Mouse (Mus musculus): ENCODE measurements around the gene Nmbr.

Gene Nmbr

DNA sequence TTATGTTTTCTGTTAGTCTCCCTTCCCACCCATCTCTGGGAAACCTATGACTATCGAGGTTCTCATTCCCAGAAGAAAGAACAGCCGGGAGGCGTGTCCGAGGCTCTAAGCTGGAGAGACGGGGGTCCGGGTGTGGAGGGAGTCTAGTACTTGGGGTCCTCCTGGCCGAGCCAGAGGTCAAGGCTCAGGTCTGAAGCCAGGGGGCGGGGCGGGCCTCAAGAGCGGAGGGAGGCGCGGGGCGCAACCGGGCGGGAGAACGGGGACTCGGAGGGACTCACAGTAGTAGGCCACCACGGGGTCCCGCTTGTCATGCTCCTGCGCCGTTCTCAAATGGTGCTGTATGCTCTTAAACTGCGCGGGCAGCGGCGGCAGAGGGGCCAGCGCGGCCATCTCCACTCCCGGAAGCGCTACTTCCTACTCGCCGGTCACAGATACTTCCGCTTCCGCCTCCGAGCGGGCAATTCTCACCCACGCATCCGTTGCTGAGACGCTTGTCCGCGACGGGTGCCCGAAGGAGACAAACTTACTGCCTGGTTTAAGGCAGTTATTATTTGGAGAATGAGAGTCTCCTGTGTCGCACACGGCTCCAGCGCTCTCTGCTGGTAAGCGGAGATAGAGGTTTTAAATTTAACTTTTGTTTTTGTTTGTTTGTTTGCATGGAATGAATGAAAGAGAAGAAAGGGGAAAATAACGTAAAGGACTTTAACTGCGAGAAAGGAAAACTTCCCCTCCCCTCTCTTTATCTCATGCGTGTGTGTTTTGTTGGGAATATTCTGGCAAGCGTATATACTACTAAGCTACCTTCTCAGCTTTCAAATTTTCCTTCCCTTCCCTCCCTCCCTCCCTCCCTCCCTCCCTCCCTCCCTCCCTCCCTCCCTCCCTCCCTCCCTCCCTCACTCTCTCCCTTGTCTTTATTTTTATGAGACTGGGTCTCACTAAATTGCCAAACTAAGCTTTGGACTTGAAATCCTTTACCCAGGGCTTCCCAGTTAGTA is at the start of gene Nmbr, which contains the start of gene Vta1:
Nmbr (plus strand) TSS at position 520 of the 995 bp plus-strand sequence.
Vta1 (minus strand) TSS at position 489 of the 995 bp plus-strand sequence.
- peak; percentile 97 for DNase-seq (ENCODE audit: low read depth, low spot score)

GRCm38 (mm10) chr10:14660875-14661274 is 44.5 kb upstream of the Nmbr start:
- DNase-seq (ENCODE audit: low read depth, low spot score), result no peak

DNA sequence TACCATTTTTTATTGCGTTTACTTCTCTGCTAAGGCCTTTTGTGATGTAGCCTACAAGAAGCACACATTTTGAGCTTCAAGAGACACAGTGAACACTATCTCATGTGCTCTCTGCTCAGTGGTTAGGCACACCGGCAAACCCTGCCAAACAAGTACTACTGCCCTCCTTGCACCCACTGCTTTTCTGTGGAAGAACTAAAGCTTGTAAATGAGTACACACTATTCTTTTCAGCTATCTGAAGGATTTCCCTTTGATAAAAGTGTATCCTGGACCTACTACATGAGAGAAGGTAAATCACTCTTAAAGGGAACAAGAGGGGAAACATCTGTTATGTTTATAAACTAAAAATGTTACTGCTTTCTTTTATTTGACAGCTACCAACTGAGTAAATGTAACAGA is 39.2 kb upstream of the Nmbr start:
- DNase-seq (ENCODE audit: low read depth, low spot score), result no peak

GRCm38 (mm10) chr10:14685663-14686062 is 19.7 kb upstream of the Nmbr start:
- DNase-seq (ENCODE audit: low read depth, low spot score), result no peak

DNA sequence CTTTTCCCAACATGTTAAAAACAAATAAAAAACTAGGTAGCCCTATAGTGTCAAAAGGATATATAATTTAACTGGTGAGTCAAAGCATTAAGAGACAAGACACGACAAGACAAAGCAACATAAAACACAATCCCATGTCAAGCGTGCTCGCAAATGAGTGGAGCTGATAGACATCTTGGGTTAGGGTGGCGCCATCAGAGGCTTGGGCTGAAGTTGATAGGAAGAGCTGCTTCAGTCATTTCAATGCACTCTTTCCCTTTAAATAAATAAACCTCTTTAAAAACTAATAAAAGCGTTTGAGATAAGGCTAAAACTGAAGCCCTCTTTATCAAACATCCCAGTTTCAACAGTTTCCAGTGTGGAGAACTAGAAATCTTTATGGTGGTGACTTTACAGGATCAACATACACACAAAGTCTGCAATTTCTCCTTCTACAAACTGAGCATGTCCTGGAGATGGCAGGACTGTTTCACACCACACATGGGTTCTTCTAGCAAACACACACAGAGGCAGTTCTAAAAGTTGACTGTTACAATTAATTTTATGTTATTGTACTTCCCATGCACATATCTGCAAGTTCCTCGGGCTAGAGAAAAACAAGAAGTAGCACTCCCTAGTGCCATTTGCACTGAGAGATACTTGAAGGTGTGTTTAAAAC is 16.5 kb upstream of the Nmbr start:
- DNase-seq (ENCODE audit: low read depth, low spot score), result no peak

- no peak for DNase-seq (ENCODE audit: low read depth, low spot score)
These were observed 15.0 kb upstream of the Nmbr start for GRCm38 (mm10) chr10:14690349-14690748.

DNA sequence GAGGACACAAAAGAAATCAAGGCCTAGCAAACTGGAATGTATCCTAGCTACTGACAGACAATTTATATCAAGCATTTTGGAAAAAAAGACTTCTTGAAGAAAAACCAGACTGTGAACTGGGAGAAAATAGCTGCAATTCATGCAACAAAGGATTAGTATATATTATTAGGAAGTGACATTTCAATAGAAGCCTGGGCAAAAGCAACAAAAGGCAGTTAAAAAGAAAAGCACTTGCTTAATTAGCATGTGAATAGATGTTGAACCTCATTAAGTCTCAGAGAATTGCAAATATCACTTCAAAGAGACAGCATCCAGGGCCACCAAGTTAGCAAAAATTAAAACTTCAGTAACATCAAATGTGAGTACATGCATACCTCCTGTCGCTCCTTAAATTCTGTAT is 2.2 kb upstream of the Nmbr start:
- no peak for DNase-seq (ENCODE audit: low read depth, low spot score)

DNA sequence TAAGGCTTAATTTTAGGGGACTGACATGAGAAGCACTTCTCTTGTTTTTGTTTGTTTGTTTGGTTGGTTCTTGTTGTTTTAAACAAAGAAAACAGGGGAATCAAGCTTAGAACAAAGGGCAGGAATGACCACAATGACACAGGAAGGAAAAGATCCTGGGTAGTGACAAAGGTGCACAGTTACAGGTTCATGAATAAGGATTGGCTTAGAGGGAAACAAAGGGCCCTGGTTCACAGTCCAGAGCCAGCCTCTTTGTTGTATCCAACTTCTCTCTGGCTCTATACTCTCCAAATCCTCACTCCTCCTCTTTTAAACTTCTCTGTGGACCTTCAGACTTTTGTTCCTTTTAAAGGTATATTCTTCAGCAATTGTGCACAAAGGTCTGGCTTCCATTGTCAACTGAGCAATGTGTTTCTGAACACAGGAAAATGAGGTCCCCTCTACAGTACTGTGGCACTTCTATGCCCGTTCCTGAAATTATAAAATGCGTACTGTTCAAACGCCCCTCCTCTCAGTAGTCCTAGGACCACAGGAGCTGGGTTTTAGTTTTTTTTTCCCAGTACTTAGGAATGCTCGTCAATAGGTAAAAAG is 1.5 kb upstream of the Nmbr start:
- no peak for DNase-seq (ENCODE audit: low read depth, low spot score)

GRCm38 (mm10) chr10:14718114-14718513 is 12.7 kb downstream of the Nmbr start, which contains the start of gene Gje1:
TSS of gene Gje1 (minus strand) at chr10:14718214.
- DNase-seq (ENCODE audit: low read depth, low spot score), result no peak

DNA sequence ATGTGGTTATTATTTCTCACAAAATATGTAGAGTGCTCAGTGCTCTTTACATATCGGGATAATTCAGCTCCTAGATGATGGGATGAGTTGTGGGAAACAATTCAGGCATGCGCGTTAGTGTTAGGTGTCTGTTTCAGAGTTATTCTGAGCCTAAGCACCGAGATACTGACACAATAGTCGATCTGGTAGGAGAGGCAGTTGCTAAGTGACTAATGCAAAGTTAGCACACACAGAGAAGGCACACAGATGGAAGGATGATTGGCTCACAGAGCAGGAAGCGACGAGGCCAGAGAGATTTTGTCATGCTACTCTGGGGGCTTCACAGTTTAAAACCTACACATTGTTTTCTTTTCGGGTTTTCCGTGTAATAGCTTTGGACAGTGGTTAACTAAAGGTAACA is 20.3 kb downstream of the Nmbr start:
- DNase-seq (ENCODE audit: low read depth, low spot score), result no peak

DNA sequence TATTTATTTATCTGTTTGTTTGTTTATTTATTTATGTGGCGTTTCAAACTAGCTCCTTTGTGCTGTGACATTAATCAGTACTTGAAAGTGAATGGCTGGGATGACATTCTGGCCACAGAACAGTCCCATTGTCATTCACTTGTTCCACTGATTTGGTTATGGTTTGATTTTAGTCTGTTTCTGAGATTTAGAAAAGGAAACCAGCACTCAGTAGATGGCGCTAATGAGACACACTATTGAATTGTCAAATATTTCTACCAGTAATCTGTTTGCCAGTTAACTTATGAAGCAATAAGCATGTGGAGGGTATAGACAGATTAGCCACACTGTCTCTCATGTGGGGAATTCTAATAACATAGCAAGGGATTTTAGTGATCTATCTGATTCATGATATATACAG is 28.9 kb downstream of the Nmbr start:
- peak; percentile 10 for DNase-seq (ENCODE audit: low read depth, low spot score)

DNA sequence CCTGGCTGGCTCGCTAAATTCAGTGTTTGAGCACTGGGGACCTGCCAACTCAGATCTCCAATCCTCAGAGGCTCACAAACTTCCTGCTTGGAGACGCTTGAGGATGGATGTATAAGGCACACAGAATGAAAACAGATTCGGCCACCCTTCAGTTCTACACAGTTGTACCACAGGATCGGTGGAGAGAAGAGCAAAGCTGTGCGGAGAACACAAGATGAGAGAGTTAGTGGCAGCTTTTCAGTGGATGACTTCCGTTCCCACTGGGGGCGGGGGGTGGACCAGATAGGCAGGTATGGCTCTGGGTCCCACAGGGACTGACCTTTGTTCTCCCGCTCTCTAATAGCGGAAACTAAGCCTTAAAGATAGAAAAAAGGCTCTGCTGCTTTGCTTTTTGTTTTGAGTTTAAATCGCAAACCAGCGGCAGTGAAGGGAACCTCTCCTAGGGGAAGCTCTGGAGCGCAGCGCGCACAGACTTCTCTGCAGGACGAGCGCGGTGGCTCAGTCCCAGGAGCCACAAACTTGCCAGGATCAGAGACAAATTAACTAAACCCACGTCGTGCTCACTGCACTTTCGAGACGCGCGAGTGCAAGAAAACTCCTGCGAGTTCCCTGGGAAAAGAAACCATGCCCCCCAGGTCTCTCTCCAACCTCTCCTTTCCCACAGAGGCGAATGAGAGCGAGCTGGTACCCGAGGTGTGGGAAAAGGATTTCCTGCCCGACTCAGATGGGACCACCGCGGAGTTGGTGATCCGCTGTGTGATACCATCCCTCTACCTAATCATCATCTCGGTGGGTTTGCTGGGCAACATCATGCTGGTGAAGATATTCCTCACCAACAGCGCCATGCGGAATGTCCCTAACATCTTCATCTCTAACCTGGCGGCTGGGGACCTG is 54.5 kb downstream of the Nmbr start:
- DNase-seq (ENCODE audit: low read depth, low spot score), result no peak

DNA sequence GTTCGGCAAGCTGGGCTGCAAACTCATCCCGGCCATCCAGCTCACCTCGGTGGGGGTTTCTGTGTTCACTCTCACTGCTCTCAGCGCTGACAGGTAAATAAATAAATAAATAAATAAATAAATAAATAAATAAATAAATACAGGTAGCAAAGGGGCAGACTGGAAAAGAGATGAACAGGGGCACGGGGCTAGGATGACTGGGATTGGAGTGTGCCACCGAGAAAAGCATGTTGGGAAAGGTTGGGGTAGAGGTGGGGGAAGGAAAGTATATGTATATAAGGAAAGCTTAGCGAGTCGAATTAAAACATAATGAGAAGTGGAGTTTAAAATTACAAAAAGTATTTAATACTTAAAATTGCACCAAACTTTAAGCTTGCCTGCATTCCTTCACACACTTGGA is 55.2 kb downstream of the Nmbr start:
- no peak for DNase-seq (ENCODE audit: low read depth, low spot score)

- DNase-seq (ENCODE audit: low read depth, low spot score), result no peak
These were observed 65.0 kb downstream of the Nmbr start for GRCm38 (mm10) chr10:14770227-14770910.

GRCm38 (mm10) chr10:14774499-14774898 is 69.1 kb downstream of the Nmbr start:
- DNase-seq (ENCODE audit: low read depth, low spot score), result no peak

- DNase-seq (ENCODE audit: low read depth, low spot score), result no peak
These were observed 84.6 kb downstream of the Nmbr start for GRCm38 (mm10) chr10:14789969-14790368.

GRCm38 (mm10) chr10:14816970-14817369 is 111.6 kb downstream of the Nmbr start:
- DNase-seq (ENCODE audit: low read depth, low spot score), result no peak

Data from CD4-positive helper T cell, adult 2 months (primary cell).